Mouse (Mus musculus) MEL (cell line): ENCODE results near the gene Pkd2l1. TPM values are rescaled to one million over a fixed set of nuclear protein-coding genes. Genes with fewer than 3 reads are reported as not detected.

Experiments used
- polyA plus RNA-seq, 2 experiments: library from polyadenylated mRNA; stranded (reverse) in 1 of 2; unstranded in 1 of 2; fragments of >175 nt in 1 of 2; fragments of >200 nt in 1 of 2; gene quantifications; 2 replicates each; pipeline versions ENCODE4 v1.2.1 to v1.2.4; 2012; ENCODE audit warnings: low replicate concordance in 2 of 2, low read depth in 1 of 2; ENCODE audit not compliant: insufficient read length in 2 of 2, insufficient read depth in 1 of 2, missing spikeins in 1 of 2
- total RNA-seq: library from RNA; depleted of rRNA; stranded (reverse); fragments of 300-350 nt; gene quantifications from 2 replicates; pipeline ENCODE4 v1.2.3, GENCODE M21; 2012; rRNA removed

The Pkd2l1 gene
- total and polyA plus RNA-seq, 3 experiments = not detected

Other genes with a start within 250 kb of the Pkd2l1 start
- gene Cpn1, start 205.9 kb downstream of the Pkd2l1 start, total RNA-seq = 0.27 and 0.39 TPM in 2 replicates
- under 1 TPM in 1 of 2 experiments, not detected in 1; 0.33 TPM for gene Cpn1, start 205.9 kb downstream of the Pkd2l1 start, polyA plus RNA-seq
- gene Cyp2c23, start 163.2 kb downstream of the Pkd2l1 start, total RNA-seq = not detected in 2 replicates
- gene Cyp2c23, start 163.2 kb downstream of the Pkd2l1 start, polyA plus RNA-seq = not detected
- gene Erlin1, start 122.7 kb downstream of the Pkd2l1 start, total RNA-seq = 23.8 and 25.0 TPM in 2 replicates
- 100 to 1,000 TPM in 1 of 2 experiments, 10 to 100 TPM in 1; 39.5 to 108 TPM for gene Erlin1, start 122.7 kb downstream of the Pkd2l1 start, polyA plus RNA-seq
- gene Chuk, start 85.0 kb downstream of the Pkd2l1 start, total RNA-seq = 55.9 and 58.3 TPM in 2 replicates
- 100 to 1,000 TPM in 1 of 2 experiments, 10 to 100 TPM in 1; 50.5 to 463 TPM for gene Chuk, start 85.0 kb downstream of the Pkd2l1 start, polyA plus RNA-seq
- gene Cwf19l1, start 56.6 kb downstream of the Pkd2l1 start, total RNA-seq = 28.2 and 29.0 TPM in 2 replicates
- gene Cwf19l1, start 56.6 kb downstream of the Pkd2l1 start, polyA plus RNA-seq = 10 to 100 TPM in 1 of 2 experiments, not detected in 1; 68.6 TPM
- 171 and 193 TPM in 2 replicates for gene Bloc1s2, start 46.0 kb downstream of the Pkd2l1 start, total RNA-seq
- 100 to 1,000 TPM in 1 of 2 experiments, not detected in 1; 151 TPM for gene Bloc1s2, start 46.0 kb downstream of the Pkd2l1 start, polyA plus RNA-seq
- gene Scd3, start 10.8 kb upstream of the Pkd2l1 start, total RNA-seq = 0.96 and 1.4 TPM in 2 replicates
- gene Scd3, start 10.8 kb upstream of the Pkd2l1 start, polyA plus RNA-seq = 100 to 1,000 TPM in 1 of 2 experiments, under 1 TPM in 1; 0.65 to 745 TPM
- gene Scd2, start 101.2 kb upstream of the Pkd2l1 start, total RNA-seq = 392 and 554 TPM in 2 replicates
- 100 to 1,000 TPM in 1 of 2 experiments, 10 to 100 TPM in 1; 47.4 to 593 TPM for gene Scd2, start 101.2 kb upstream of the Pkd2l1 start, polyA plus RNA-seq
- 0.16 and 0.31 TPM in 2 replicates for gene Scd4, start 140.7 kb upstream of the Pkd2l1 start, total RNA-seq
- under 1 TPM in 1 of 2 experiments, not detected in 1; 0.36 TPM for gene Scd4, start 140.7 kb upstream of the Pkd2l1 start, polyA plus RNA-seq
- gene Scd1, start 215.4 kb upstream of the Pkd2l1 start, total RNA-seq = 100 and 147 TPM in 2 replicates
- gene Scd1, start 215.4 kb upstream of the Pkd2l1 start, polyA plus RNA-seq = 100 to 1,000 TPM in 1 of 2 experiments, not detected in 1; 183 TPM